Mouse (Mus musculus): ENCODE data around the gene Fam78a.

Gene Fam78a

DNA sequence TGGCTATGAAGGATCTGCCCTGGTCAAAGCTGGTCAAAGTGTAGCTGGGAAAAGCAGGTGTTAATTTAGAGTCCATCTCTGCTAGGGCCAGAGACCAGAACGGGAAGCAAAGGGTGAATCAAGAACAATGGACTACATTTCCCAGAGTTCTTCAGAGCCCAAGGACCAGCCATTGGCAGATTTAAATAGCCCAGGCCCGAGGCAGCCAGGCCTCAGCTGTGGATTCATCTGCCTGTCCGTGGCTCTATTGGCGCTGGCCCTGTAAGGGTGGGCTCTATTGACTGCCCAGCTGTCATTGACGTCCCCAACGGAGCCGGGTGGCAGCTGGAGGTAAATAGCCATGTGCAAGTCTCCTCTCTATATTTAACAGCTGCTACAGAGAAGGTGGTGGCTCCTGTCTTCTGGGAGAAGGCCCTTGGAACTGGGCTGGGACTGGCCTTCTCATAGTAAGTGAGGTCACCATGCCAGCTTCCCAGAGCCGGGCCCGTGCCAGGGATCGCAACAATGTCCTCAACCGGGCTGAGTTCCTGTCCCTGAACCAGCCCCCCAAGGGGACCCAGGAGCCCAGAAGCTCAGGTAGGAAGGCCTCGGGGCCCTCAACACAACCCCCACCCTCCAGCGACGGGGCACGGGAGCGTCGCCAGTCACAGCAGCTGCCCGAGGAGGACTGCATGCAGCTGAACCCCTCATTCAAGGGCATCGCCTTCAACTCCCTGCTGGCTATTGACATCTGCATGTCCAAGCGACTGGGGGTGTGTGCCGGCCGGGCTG is 10.9 kb upstream of the Fam78a start, which contains the start of gene Plpp7:
Gene Plpp7, plus strand, starts transcription at position 178 of the 771 bp plus-strand sequence.
- DNase-seq: peak; percentile 59 to 81

DNA sequence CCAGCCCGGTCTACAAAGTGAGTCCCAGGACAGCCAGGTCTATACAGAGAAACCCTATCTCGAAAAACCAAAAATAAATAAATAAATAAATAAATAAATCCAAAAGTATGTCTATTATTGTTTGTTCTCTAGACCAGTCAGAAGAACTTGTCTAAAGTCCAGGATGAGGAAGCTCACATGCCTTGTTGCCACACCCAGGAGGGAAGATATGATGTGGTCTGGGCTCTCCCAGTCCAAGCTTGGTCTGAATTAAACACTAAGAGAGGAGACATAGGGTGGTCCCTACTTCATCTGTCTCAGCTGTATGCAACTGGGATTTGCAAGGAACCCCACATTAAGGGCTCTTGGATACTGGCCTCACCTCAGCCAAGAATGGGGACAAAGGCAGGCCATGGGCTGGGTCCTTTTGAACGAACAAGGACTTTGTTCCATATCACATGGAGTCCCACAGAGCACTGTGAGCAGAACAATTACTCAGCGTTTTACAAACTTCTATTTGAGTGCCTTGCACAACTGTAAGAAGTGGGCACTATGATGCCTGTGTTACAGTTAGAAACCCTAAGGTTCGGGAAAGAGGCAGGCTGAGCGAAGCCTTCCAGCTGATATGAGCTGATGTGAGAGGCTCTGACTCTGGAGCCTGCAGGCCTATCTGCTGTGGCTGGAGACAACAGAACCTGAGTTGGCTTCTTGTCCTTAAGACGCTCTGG is 9.5 kb upstream of the Fam78a start:
- DNase-seq: no peak

DNA sequence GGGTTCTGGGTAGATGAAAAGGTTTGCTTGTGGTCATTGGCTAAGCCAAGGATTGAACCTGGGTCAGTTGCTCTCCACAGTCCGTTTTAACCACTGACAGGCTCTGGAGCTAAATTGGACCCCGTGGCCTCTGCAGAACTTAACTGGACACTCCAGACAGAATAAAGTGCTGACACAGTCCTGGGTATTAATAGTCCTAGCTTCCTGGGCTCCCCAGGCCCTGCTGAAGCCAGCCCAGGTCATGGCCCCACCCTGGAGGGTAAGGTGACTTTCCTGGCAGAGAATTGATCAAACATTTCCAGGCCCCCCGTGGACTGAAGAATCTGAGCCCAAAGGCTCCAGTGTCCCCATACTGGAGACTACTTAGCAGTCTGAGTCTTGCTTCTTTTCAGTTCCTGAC is 7.3 kb upstream of the Fam78a start:
- no peak for DNase-seq

- no peak for DNase-seq
Measured at GRCm38 (mm10) chr2:32090145-32090544, 5.5 kb upstream of the Fam78a start.

GRCm38 (mm10) chr2:32089606-32090005 is 4.9 kb upstream of the Fam78a start:
- DNase-seq: no peak

GRCm38 (mm10) chr2:32088372-32088981 is 3.8 kb upstream of the Fam78a start:
- DNase-seq: no peak

GRCm38 (mm10) chr2:32087606-32088005 is 2.9 kb upstream of the Fam78a start:
- no peak for DNase-seq

DNA sequence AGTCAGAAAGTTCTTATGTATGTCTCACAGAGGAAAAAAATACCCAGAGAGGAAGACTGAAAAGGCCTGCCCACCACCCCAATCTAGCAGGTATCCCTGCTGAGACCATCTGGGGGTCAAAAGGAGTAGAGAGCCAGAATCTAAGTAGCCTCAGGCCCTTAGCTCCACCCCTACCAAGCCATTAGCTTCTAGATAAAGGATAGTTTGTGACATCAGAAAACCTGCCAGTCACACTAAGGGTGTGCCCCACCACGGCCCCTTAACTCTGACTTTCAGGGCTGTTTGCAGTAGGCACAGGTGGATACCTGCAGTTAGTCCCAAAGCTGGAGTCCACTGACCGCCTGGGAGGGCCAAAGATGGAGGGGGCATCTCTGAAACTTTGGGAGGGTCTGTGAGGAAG is 574 bp upstream of the Fam78a start:
- DNase-seq: no peak

DNA sequence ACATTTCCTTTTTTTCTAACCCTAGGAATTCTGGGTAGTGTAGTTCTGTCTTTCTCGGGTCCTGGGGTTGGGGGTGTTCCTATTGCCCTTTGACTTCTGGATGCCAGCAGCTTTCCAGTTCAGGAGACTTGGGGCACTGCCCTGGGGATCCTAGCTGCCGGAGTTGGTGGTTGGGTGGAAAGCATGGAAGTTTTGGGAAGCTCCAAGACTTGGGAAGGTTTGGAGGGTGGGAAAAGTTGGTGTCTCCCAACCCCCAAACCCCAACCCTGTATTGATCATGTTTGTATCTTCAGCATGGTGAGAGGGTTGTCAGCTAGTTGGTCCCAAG is 179 bp upstream of the Fam78a start:
- DNase-seq: no peak

DNA sequence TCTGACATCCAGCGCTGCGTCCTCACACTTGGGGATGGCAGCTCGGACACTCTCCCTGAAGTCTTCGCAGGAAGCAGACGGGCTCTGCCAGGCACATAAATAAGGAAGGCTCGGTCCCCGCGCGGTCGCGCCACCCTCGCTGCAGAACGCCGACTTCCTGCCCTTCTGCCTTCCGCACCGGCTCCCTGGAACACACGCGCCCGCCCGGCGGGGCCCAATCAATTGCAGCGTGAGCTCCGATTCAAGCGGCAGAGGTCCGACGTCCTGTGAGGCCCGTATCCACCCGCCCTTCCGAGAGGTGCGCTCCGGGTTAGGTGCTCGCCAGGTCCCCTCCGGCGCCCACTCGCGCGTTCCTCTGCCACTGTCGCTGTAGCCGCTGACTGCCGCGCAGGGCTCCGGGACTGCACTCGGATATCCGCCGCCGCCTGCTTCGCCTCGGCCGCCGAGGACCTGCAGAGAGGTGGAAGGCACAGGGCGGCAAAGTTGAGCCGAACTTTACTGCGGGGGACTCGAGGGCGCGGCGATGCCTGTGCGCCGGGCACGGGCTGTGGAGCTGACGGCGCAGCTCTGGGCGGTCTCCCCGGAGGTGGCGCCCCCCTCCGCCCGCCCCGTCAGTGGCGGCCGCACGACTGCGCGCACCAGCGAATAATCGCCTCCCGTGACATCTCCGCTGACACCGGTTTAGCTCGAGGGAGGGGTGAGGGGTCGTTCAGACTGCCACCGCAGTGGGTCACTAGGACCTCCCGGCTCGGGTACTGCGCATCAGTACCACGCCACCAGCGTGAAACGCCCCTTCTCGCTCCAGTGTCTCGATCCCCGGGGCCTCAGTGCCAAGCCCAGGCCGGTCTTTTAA is 1.3 kb downstream of the Fam78a start:
- DNase-seq: peak; percentile 77 to 82

GRCm38 (mm10) chr2:32082229-32082628 is 2.4 kb downstream of the Fam78a start:
- no peak for DNase-seq

- DNase-seq: no peak
Measured at GRCm38 (mm10) chr2:32081296-32081929, 3.2 kb downstream of the Fam78a start.

DNA sequence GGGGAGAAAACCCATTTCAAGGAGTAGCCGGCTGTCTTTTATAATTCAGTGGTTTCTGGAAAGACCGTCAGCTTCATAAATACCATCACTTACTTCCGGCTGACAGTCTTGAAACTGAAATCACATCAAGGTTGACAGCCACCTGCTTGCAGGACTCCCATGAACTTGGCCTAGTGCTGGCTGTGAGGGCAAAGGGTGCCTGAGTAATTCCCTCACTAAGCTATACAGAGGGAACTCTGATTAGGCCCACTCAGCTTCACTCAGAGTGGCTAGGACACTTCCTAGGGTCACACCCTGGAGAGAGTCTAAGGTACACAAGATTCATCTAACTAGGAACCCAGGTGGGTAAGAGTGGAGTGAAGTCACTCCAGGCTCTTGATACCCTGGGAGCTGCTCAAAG is 4.0 kb downstream of the Fam78a start:
- DNase-seq: no peak

- DNase-seq: no peak
Measured at GRCm38 (mm10) chr2:32079191-32079725, 5.4 kb downstream of the Fam78a start.

DNA sequence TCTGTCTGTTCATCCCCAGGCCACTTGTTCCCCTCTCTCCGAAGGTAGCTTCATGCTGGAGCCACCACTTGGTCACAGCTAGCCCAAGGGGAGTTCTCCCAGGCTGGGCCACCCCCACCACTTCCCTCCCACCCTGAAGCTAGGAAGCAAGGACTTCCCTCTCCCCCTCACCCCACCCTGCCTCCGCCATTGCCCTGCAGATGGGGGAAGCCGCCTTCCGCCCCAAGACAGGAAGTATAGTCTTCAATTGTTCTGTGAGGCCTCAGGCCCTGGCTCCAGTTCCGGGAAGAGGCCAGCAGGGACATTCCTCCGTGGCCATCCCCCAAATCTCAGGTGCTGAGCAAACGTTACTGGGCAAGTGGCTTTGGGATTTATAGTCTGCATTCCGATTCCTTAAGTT is 6.1 kb downstream of the Fam78a start:
- peak; percentile 78 to 87 for DNase-seq

DNA sequence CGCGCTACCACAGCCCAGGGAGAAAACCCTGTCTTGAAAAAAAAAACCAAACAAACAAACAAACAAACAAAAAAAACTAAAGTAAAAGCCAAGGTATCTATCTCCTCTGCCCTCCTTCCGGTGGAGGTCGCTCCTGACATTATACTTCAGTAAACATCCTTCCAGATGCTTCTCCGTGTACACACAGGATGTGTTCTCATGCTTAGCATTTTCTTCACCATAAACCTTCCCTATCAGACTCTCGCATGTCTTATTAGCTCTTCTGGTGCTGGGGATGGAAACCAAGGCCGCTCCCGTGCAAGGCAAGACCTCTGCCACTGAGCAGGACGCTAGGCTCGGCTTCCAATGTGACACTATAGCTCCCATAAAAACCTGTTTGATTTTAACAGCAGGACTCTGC is 6.9 kb downstream of the Fam78a start:
- no peak for DNase-seq

GRCm38 (mm10) chr2:32075368-32075767 is 9.3 kb downstream of the Fam78a start:
- no peak for DNase-seq

GRCm38 (mm10) chr2:32074404-32074803 is 10.3 kb downstream of the Fam78a start:
- DNase-seq: no peak

DNA sequence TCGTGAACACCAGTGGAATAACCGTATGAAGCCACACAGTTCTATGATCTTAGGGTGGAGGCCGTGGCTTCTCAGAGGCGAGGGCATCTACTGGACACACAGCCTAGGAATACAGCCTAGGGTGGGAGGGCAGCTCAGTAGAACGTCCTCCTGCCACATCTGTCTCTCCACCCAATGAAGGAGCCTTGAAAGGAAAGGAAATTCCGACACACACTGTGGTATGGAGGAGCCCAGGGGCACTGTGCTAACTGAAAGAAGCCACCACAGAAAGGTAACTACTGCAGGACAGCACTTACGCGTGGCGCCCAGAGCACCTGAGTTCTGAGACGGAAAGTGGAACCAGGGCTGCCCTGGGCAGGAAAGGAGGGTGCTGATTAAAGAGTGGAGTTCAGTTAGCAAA is 13.9 kb downstream of the Fam78a start:
- DNase-seq: no peak

- no peak for DNase-seq
Measured at GRCm38 (mm10) chr2:32068811-32069607, 15.6 kb downstream of the Fam78a start.

GRCm38 (mm10) chr2:32066005-32066404 is 18.7 kb downstream of the Fam78a start:
- no peak for DNase-seq

Measured in lung, postnatal 4 days (tissue).